Mouse (Mus musculus) limb, embryonic 14.5 days (tissue): ENCODE measurements around the gene Shld1. TPM values are rescaled to one million over a fixed set of nuclear protein-coding genes. Genes with fewer than 3 reads are reported as not detected.

ENCODE experiments used
- ATAC-seq: fragments of 200-750 bp; cut with Nextera tagmentation; 2 replicates; pipeline ENCODE4 v1.8.0; 2017; ENCODE audit warnings: low read depth, moderate number of reproducible peaks, moderate TSS enrichment; ENCODE audit not compliant: low FRiP score
- DNase-seq: peaks from one replicate; pipeline ENCODE4 v3.0.0-alpha.2; 2015; ENCODE audit warnings: low spot score
- H3K27ac ChIP-seq: fragments of 300-500 bp; sonication (generic); replicated peaks from 2 replicates; pipeline ENCODE4 v1.5.1; 2014; ENCODE audit warnings: low read depth, mild to moderate bottlenecking, low read length, moderate library complexity, mixed read lengths
- H3K27me3 ChIP-seq: fragments of 300-500 bp; sonication (generic); 2 replicates; pipeline ENCODE4 v1.6.1; 2014; ENCODE audit warnings: low read length, mixed read lengths; ENCODE audit not compliant: control insufficient read depth, insufficient read depth
- H3K36me3 ChIP-seq: fragments of 300-500 bp; sonication (generic); 2 replicates; pipeline ENCODE4 v1.6.1; 2014; ENCODE audit warnings: mild to moderate bottlenecking, low read length, moderate library complexity, mixed read lengths; ENCODE audit not compliant: control insufficient read depth, insufficient read depth
- H3K4me1 ChIP-seq: fragments of 300-500 bp; sonication (generic); 2 replicates; pipeline ENCODE4 v1.6.1; 2014; ENCODE audit warnings: antibody characterized with exemption, low read length, mixed read lengths; ENCODE audit not compliant: control insufficient read depth, insufficient read depth
- H3K4me2 ChIP-seq: fragments of 300-500 bp; sonication (generic); replicated peaks from 2 replicates; pipeline ENCODE4 v1.6.1; 2014; ENCODE audit warnings: low read depth, mild to moderate bottlenecking, low read length, moderate library complexity; ENCODE audit not compliant: severe bottlenecking
- H3K4me3 ChIP-seq: fragments of 300-500 bp; sonication (generic); replicated peaks from 2 replicates; pipeline ENCODE4 v1.5.1; 2014; ENCODE audit warnings: low read length
- H3K9ac ChIP-seq: fragments of 300-500 bp; sonication (generic); 2 replicates; pipeline ENCODE4 v1.6.1; 2014; ENCODE audit warnings: mild to moderate bottlenecking, low read depth, low read length, moderate library complexity; ENCODE audit not compliant: severe bottlenecking
- H3K9me3 ChIP-seq: fragments of 300-500 bp; sonication (generic); 2 replicates; pipeline ENCODE4 v1.6.1; 2016; ENCODE audit warnings: low read length; ENCODE audit not compliant: control insufficient read depth
- POLR2A ChIP-seq: fragments of 200-500 bp; IDR thresholded peaks from 2 replicates; pipeline ENCODE4 v1.8.0; 2012; ENCODE audit warnings: inconsistent platforms, mild to moderate bottlenecking, moderate library complexity, borderline replicate concordance; ENCODE audit not compliant: insufficient read depth, insufficient read length; ENCODE audit errors: extremely low read depth
- WGBS: fragments of 180-500 bp; shearing (Covaris S2); extraction: QIAGEN DNeasy Blood & Tissue Kit; methylation state at CpG from one replicate; pipeline ENCODE4 v1.1.7; 2014; 5-methylcytosine and 5-hydroxymethylcytosine counted together
- polyA plus RNA-seq, 2 experiments: library from polyadenylated mRNA; depleted of rRNA in 1 of 2; stranded (reverse) in 1 of 2; unstranded in 1 of 2; fragments of >200 nt; fragmentation: Nextera tagmentation in 1 of 2; extraction: Ambion mirVana in 1 of 2; gene quantifications; 2 replicates each; pipeline versions ENCODE4 v1.2.1 to v1.2.3; 2012 to 2014

The Shld1 gene
- polyA plus RNA-seq, 2 experiments = 16.3 to 20.5 TPM

DNA sequence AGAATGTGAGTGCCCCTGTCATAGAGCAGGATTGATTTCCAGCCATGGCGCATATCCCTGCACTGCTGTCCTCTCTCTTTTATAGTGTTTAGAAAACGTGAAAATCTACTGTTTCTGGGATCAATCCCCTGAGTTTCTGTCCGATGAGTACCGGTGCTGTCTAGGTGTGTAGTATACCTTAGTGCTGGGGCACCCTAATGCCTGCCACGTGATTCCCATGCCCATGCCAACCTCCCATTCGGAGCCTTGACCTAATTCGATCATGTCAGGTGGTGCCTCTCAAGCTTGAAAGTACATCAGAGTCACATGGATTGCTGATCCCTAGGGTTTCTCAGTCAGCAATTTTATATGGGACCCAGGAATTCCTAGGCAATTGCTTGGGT is 107.5 kb downstream of the Shld1 start:
- Histone ChIP-seq H3K4me3 (no peak overlapping the region), H3K27me3 (no peaks in the 10 kb centered on the region), H3K4me1 (no peaks in the 10 kb centered on the region), H3K9me3 (no peaks in the 10 kb centered on the region), H3K9ac (no peak overlapping the region), H3K27ac (no peak overlapping the region), H3K36me3 (no peaks in the 10 kb centered on the region), H3K4me2 (no peak overlapping the region)
- 85% methylated on average over 7 of the region's 7 CpGs for WGBS
- no peak for TF ChIP-seq POLR2A
- ATAC-seq (no peak), DNase-seq (no peak)

Other genes starting within 250 kb of the Shld1 start
- gene Gpcpd1, start 99.2 kb upstream of the Shld1 start, polyA plus RNA-seq (2012; rRNA removed) = 32.5 and 34.6 TPM in 2 replicates
- gene Gpcpd1, start 99.2 kb upstream of the Shld1 start, polyA plus RNA-seq (2014; fragmentation: Nextera tagmentation; extraction: Ambion mirVana) = 41.7 and 43.4 TPM in 2 replicates
- 0.13 and 0.35 TPM in 2 replicates for gene Chgb, start 94.3 kb downstream of the Shld1 start, polyA plus RNA-seq (2012; rRNA removed)
- 0.11 and 0.28 TPM in 2 replicates for gene Chgb, start 94.3 kb downstream of the Shld1 start, polyA plus RNA-seq (2014; fragmentation: Nextera tagmentation; extraction: Ambion mirVana)
- 17.3 and 22.1 TPM in 2 replicates for gene Trmt6, start 129.1 kb downstream of the Shld1 start, polyA plus RNA-seq (2012; rRNA removed)
- gene Trmt6, start 129.1 kb downstream of the Shld1 start, polyA plus RNA-seq (2014; fragmentation: Nextera tagmentation; extraction: Ambion mirVana) = 27.7 and 29.1 TPM in 2 replicates
- gene Mcm8, start 129.2 kb downstream of the Shld1 start, polyA plus RNA-seq (2012; rRNA removed) = 8.7 and 9.6 TPM in 2 replicates
- 9.1 and 13.8 TPM in 2 replicates for gene Mcm8, start 129.2 kb downstream of the Shld1 start, polyA plus RNA-seq (2014; fragmentation: Nextera tagmentation; extraction: Ambion mirVana)
- gene Crls1, start 159.7 kb downstream of the Shld1 start, polyA plus RNA-seq (2012; rRNA removed) = 33.5 and 40.0 TPM in 2 replicates
- 33.9 and 35.5 TPM in 2 replicates for gene Crls1, start 159.7 kb downstream of the Shld1 start, polyA plus RNA-seq (2014; fragmentation: Nextera tagmentation; extraction: Ambion mirVana)
- gene Lrrn4, start 194.0 kb downstream of the Shld1 start, polyA plus RNA-seq (2012; rRNA removed) = 0.31 and 0.36 TPM in 2 replicates
- 0.32 and 0.51 TPM in 2 replicates for gene Lrrn4, start 194.0 kb downstream of the Shld1 start, polyA plus RNA-seq (2014; fragmentation: Nextera tagmentation; extraction: Ambion mirVana)